Mouse (Mus musculus): ENCODE results near the gene Sppl2b. TPM values are rescaled to one million over a fixed set of nuclear protein-coding genes. Genes with fewer than 3 reads are reported as not detected.

The Sppl2b gene
- polyA plus RNA-seq, 1 experiment from 2014 or later = 34.2 TPM

- Histone ChIP-seq H3K36me3 (ENCODE audit: control insufficient read depth, insufficient read depth, low read length) (peaks cover 6% of the 10 kb centered on the region), H3K9me3 (ENCODE audit: control insufficient read depth, low read length) (no peaks in the 10 kb centered on the region), H3K4me2 (ENCODE audit: low read depth) (peak overlapping the region; percentile 96), H3K27ac (ENCODE audit: low read depth, low read length) (no peak overlapping the region), H3K27me3 (ENCODE audit: control insufficient read depth, insufficient read depth, low read length) (no peaks in the 10 kb centered on the region), H3K4me1 (ENCODE audit: control insufficient read depth, insufficient read depth, low read length) (peaks cover 17% of the 10 kb centered on the region), H3K9ac (ENCODE audit: low read length) (peak overlapping the region; percentile 73), H3K4me3 (ENCODE audit: low read depth, low read length) (peak overlapping the region; percentile 90)
- DNase-seq (ENCODE audit: low spot score) (no peak), ATAC-seq (ENCODE audit: insufficient read depth, low FRiP score, low TSS enrichment) (no peak)
- WGBS = 24% methylated on average over 11 of the region's 11 CpGs
These were observed 636 bp downstream of the Sppl2b start for GRCm38 (mm10) chr10:80855749-80856073.

DNA sequence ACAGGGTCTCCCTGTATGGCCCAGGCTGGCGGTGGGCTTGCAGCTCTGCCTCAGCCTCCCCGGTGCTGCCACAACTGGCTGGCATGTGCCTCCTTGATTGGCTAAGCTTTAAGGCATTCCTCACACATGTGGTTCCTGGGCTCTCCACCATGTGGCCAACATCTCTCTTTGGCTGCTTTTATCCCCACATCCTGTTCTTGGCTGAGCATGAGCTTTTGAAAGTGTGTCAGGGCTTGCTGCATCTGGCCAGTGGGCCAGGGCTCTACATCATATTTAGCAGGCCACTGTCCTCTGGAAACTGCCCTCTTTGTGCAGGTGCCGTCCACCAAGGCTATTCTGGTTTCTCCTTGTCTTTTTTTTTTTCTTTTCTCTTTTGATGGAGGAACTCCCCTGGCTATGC lies 1.2 kb downstream of the Sppl2b start:
- WGBS = 66% methylated on average over 3 of the region's 3 CpGs
- Histone ChIP-seq H3K9ac (ENCODE audit: low read length) (no peak overlapping the region), H3K4me1 (ENCODE audit: control insufficient read depth, insufficient read depth, low read length) (peaks cover 17% of the 10 kb centered on the region), H3K9me3 (ENCODE audit: control insufficient read depth, low read length) (no peaks in the 10 kb centered on the region), H3K36me3 (ENCODE audit: control insufficient read depth, insufficient read depth, low read length) (peaks cover 6% of the 10 kb centered on the region), H3K27ac (ENCODE audit: low read depth, low read length) (no peak overlapping the region), H3K27me3 (ENCODE audit: control insufficient read depth, insufficient read depth, low read length) (no peaks in the 10 kb centered on the region), H3K4me2 (ENCODE audit: low read depth) (peak overlapping the region; percentile 96), H3K4me3 (ENCODE audit: low read depth, low read length) (peak overlapping the region; percentile 90; the same call in 1 of the 2 replicates)
- DNase-seq (ENCODE audit: low spot score) = no peak
- ATAC-seq (ENCODE audit: insufficient read depth, low FRiP score, low TSS enrichment) = no peak

DNA sequence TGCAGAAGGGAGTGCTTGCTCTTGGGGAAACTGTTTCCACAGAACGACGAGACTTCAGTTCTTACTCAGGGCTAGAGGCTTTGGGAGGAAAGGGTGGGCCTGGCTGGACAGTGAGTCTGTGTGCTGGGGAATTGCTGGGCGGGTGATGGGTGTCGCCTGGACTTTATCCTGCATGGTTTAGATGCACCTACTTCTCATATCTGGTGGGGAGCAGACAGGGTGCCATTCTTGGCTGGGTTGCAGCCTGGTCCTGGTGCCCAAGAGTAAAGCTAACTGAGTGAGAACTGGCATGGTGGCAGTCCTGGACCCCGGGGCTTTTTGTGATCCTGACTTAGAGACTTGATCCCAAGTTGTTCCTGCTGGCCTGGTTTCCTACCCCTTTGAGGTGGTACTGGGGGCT lies 1.8 kb downstream of the Sppl2b start:
- Histone ChIP-seq H3K27ac (ENCODE audit: low read depth, low read length) (0 out of 2 replicates have a peak overlapping the region, but pooled peaks have one; percentile 39), H3K9me3 (ENCODE audit: control insufficient read depth, low read length) (no peaks in the 10 kb centered on the region), H3K36me3 (ENCODE audit: control insufficient read depth, insufficient read depth, low read length) (peaks cover 6% of the 10 kb centered on the region), H3K4me1 (ENCODE audit: control insufficient read depth, insufficient read depth, low read length) (peaks cover 17% of the 10 kb centered on the region), H3K4me3 (ENCODE audit: low read depth, low read length) (no peak overlapping the region), H3K9ac (ENCODE audit: low read length) (0 out of 2 replicates have a peak overlapping the region, but pooled peaks have one; percentile 42), H3K27me3 (ENCODE audit: control insufficient read depth, insufficient read depth, low read length) (no peaks in the 10 kb centered on the region), H3K4me2 (ENCODE audit: low read depth) (peak overlapping the region; percentile 16; the same call in 1 of the 2 replicates)
- 82% methylated on average over 5 of the region's 5 CpGs for WGBS
- ATAC-seq (ENCODE audit: insufficient read depth, low FRiP score, low TSS enrichment) = no peak
- DNase-seq (ENCODE audit: low spot score) = no peak

DNA sequence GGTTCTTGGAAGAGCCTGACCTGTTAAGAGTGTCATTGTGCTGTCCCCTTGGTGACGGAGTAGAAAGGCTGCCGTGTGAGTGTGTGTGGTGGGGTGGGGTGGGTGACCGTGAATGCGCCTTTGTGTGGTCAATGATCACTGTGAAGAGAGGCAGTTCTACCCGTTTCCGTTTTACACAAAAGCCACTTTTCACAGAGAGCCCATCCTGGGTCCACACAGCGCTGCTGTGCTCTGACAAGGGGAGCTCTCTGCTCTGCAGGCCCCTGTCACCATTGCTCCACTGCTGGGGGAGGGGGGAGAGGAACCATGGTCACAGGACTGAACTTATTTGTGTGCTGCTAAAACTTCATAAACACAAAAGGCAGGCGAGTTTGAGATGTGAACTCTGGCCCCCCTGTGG lies 2.3 kb downstream of the Sppl2b start:
- Histone ChIP-seq H3K9me3 (ENCODE audit: control insufficient read depth, low read length) (no peaks in the 10 kb centered on the region), H3K4me3 (ENCODE audit: low read depth, low read length) (no peak overlapping the region), H3K27me3 (ENCODE audit: control insufficient read depth, insufficient read depth, low read length) (no peaks in the 10 kb centered on the region), H3K4me2 (ENCODE audit: low read depth) (peak overlapping the region; percentile 19; the same call in 1 of the 2 replicates), H3K4me1 (ENCODE audit: control insufficient read depth, insufficient read depth, low read length) (peaks cover 17% of the 10 kb centered on the region), H3K9ac (ENCODE audit: low read length) (peak overlapping the region; percentile 42; the same call in 1 of the 2 replicates), H3K36me3 (ENCODE audit: control insufficient read depth, insufficient read depth, low read length) (peaks cover 5% of the 10 kb centered on the region), H3K27ac (ENCODE audit: low read depth, low read length) (peak overlapping the region; percentile 39; the same call in 1 of the 2 replicates)
- no peak for DNase-seq (ENCODE audit: low spot score)
- no peak for ATAC-seq (ENCODE audit: insufficient read depth, low FRiP score, low TSS enrichment)
- WGBS = 43% methylated on average over 8 of the region's 8 CpGs

DNA sequence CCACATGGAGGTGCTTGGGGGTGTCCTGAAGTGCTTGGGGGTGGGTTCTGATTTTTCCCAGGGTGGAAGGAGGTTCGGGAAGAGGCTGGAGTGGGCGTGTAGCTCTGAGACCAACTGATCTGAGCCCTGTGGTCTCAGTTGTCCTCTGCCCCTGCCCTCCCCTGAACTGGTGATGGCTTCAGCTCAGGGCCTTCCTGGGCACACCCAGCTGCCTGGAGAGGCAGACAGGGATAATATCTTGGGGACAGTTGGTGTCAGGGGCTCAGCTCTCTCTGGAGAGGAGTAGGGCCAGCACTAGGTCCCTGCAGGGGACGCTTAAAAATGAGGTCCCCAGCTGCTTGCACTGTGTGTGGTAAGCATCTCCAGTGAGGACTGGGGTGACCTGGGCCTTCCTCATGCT lies 2.8 kb downstream of the Sppl2b start:
- H3K27me3 ChIP-seq (ENCODE audit: control insufficient read depth, insufficient read depth, low read length) = no peaks in the 10 kb centered on the region
- H3K36me3 ChIP-seq (ENCODE audit: control insufficient read depth, insufficient read depth, low read length) = peaks cover 3% of the 10 kb centered on the region
- peaks cover 17% of the 10 kb centered on the region for H3K4me1 ChIP-seq (ENCODE audit: control insufficient read depth, insufficient read depth, low read length)
- H3K9me3 ChIP-seq (ENCODE audit: control insufficient read depth, low read length) = no peaks in the 10 kb centered on the region
- H3K4me3 ChIP-seq (ENCODE audit: low read depth, low read length) = no peak overlapping the region
- DNase-seq (ENCODE audit: low spot score) = no peak
- peak overlapping the region; percentile 39; the same call in 1 of the 2 replicates for H3K27ac ChIP-seq (ENCODE audit: low read depth, low read length)
- 68% methylated on average over 3 of the region's 3 CpGs for WGBS
- H3K9ac ChIP-seq (ENCODE audit: low read length) = peak overlapping the region; percentile 42
- H3K4me2 ChIP-seq (ENCODE audit: low read depth) = peak overlapping the region; percentile 19; the same call in 1 of the 2 replicates
- no peak for ATAC-seq (ENCODE audit: insufficient read depth, low FRiP score, low TSS enrichment)

- Histone ChIP-seq H3K9ac (ENCODE audit: low read length) (no peak overlapping the region; the same call in 1 of the 2 replicates), H3K27ac (ENCODE audit: low read depth, low read length) (peak overlapping the region; percentile 39; the same call in 1 of the 2 replicates), H3K4me3 (ENCODE audit: low read depth, low read length) (no peak overlapping the region), H3K36me3 (ENCODE audit: control insufficient read depth, insufficient read depth, low read length) (no peaks in the 10 kb centered on the region; the same call in none of the 2 replicates), H3K9me3 (ENCODE audit: control insufficient read depth, low read length) (no peaks in the 10 kb centered on the region), H3K4me1 (ENCODE audit: control insufficient read depth, insufficient read depth, low read length) (peaks cover 17% of the 10 kb centered on the region), H3K27me3 (ENCODE audit: control insufficient read depth, insufficient read depth, low read length) (no peaks in the 10 kb centered on the region), H3K4me2 (ENCODE audit: low read depth) (peak overlapping the region; percentile 19; the same call in 1 of the 2 replicates)
- WGBS = 85% methylated on average over 7 of the region's 7 CpGs
- no peak for DNase-seq (ENCODE audit: low spot score)
- no peak for ATAC-seq (ENCODE audit: insufficient read depth, low FRiP score, low TSS enrichment)
These were observed 3.4 kb downstream of the Sppl2b start for GRCm38 (mm10) chr10:80858350-80858935.

DNA sequence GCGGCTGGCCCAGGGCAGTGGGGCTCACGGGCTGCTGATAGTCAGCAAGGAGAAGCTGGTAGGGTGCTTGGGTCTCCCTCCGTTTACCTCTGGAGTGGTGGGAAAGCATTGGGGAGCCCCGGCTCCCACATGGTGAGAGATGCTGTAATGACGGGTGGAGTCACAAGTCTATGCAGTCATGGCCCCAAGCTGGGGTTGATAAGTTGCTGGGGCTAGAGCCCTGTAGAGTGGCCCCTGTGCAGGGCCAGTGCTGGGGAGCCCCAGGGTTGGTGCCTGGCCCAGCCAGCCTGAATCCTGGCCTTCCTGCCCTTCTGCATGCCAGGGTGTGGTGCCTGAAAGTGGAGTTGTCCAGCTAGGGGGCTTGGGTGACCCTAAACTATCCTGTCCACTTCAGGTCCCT lies 7.2 kb downstream of the Sppl2b start:
- no peaks in the 10 kb centered on the region for H3K27me3 ChIP-seq (ENCODE audit: control insufficient read depth, insufficient read depth, low read length)
- no peak overlapping the region for H3K4me3 ChIP-seq (ENCODE audit: low read depth, low read length)
- no peak overlapping the region for H3K4me2 ChIP-seq (ENCODE audit: low read depth)
- H3K4me1 ChIP-seq (ENCODE audit: control insufficient read depth, insufficient read depth, low read length) = peaks cover 3% of the 10 kb centered on the region; the same call in 1 of the 2 replicates
- H3K27ac ChIP-seq (ENCODE audit: low read depth, low read length) = no peak overlapping the region
- no peak for DNase-seq (ENCODE audit: low spot score)
- no peaks in the 10 kb centered on the region; the same call in none of the 2 replicates for H3K36me3 ChIP-seq (ENCODE audit: control insufficient read depth, insufficient read depth, low read length)
- no peaks in the 10 kb centered on the region for H3K9me3 ChIP-seq (ENCODE audit: control insufficient read depth, low read length)
- no peak overlapping the region for H3K9ac ChIP-seq (ENCODE audit: low read length)
- no peak for ATAC-seq (ENCODE audit: insufficient read depth, low FRiP score, low TSS enrichment)
- WGBS = 92% methylated on average over 5 of the region's 5 CpGs

DNA sequence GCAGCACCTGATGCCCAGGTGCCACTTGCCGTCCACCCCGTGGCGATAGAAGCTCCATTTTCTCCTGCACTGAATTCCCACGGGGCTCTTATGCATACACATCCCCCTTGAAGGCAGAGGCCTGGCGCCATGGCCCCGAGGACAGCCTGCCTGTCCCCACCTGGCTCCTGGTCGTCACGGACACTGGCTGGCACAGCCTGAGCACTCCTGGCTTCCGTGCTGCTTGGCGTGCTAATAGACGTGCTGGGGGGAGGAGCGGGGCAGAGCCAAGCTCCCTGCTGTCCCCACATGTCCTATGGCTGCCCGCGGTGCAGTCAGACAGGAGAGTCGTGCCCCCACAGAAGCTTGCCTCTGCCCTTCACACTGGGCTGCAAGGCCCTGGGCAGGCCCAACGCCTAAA lies 9.4 kb downstream of the Sppl2b start:
- Histone ChIP-seq H3K27me3 (ENCODE audit: control insufficient read depth, insufficient read depth, low read length) (no peaks in the 10 kb centered on the region), H3K4me3 (ENCODE audit: low read depth, low read length) (no peak overlapping the region), H3K36me3 (ENCODE audit: control insufficient read depth, insufficient read depth, low read length) (no peaks in the 10 kb centered on the region; the same call in 1 of the 2 replicates), H3K4me2 (ENCODE audit: low read depth) (no peak overlapping the region), H3K9me3 (ENCODE audit: control insufficient read depth, low read length) (no peaks in the 10 kb centered on the region), H3K4me1 (ENCODE audit: control insufficient read depth, insufficient read depth, low read length) (no peaks in the 10 kb centered on the region), H3K27ac (ENCODE audit: low read depth, low read length) (no peak overlapping the region), H3K9ac (ENCODE audit: low read length) (no peak overlapping the region)
- ATAC-seq (ENCODE audit: insufficient read depth, low FRiP score, low TSS enrichment) (no peak), DNase-seq (ENCODE audit: low spot score) (no peak)
- 92% methylated on average over 16 of the region's 16 CpGs for WGBS

- Histone ChIP-seq H3K4me1 (ENCODE audit: control insufficient read depth, insufficient read depth, low read length) (no peaks in the 10 kb centered on the region), H3K36me3 (ENCODE audit: control insufficient read depth, insufficient read depth, low read length) (no peaks in the 10 kb centered on the region), H3K9ac (ENCODE audit: low read length) (no peak overlapping the region), H3K27me3 (ENCODE audit: control insufficient read depth, insufficient read depth, low read length) (no peaks in the 10 kb centered on the region), H3K9me3 (ENCODE audit: control insufficient read depth, low read length) (no peaks in the 10 kb centered on the region), H3K4me2 (ENCODE audit: low read depth) (no peak overlapping the region), H3K4me3 (ENCODE audit: low read depth, low read length) (no peak overlapping the region), H3K27ac (ENCODE audit: low read depth, low read length) (no peak overlapping the region)
- WGBS = 83% methylated on average over 2 of the region's 6 CpGs
- DNase-seq (ENCODE audit: low spot score) (no peak), ATAC-seq (ENCODE audit: insufficient read depth, low FRiP score, low TSS enrichment) (no peak)
These were observed 15.9 kb downstream of the Sppl2b start for GRCm38 (mm10) chr10:80870993-80871392.
